Mouse (Mus musculus): ENCODE data around the gene Folr2. TPM values are rescaled to one million over a fixed set of nuclear protein-coding genes. Genes with fewer than 3 reads are reported as not detected.

Gene Folr2
- total and polyA plus RNA-seq, 2 experiments from 2014 or later: 2.3 to 2.6 TPM

- no peak for TF ChIP-seq CTCF (IDR thresholded peaks at IDR 0.05)
- no peaks in the 10 kb centered on the region for H3K36me3 ChIP-seq (ENCODE audit: insufficient read depth, low read length)
- H3K4me2 ChIP-seq (ENCODE audit: low read depth, low read length, poor library complexity, severe bottlenecking): no peak overlapping the region
- no peaks in the 10 kb centered on the region for H3K27me3 ChIP-seq (ENCODE audit: insufficient read depth, low read length)
- no peak overlapping the region for H3K9ac ChIP-seq (replicated peaks; ENCODE audit: low read length, poor library complexity, severe bottlenecking)
- ATAC-seq (ENCODE audit: low FRiP score) (no peak), DNase-seq (ENCODE audit: low spot score) (no peak)
- H3K9me3 ChIP-seq (ENCODE audit: low read length): no peaks in the 10 kb centered on the region
- 94% methylated on average over 4 of the region's 4 CpGs for WGBS
- H3K4me1 ChIP-seq (ENCODE audit: insufficient read depth, low read length): no peaks in the 10 kb centered on the region
- no peak overlapping the region for H3K27ac ChIP-seq (ENCODE audit: low read depth, low read length)
- no peak overlapping the region for H3K4me3 ChIP-seq (ENCODE audit: low read depth, low read length)
These were observed 27.2 kb upstream of the Folr2 start for GRCm38 (mm10) chr7:101884160-101884559.

- TF ChIP-seq CTCF (IDR thresholded peaks at IDR 0.05): no peak
- H3K4me2 ChIP-seq (ENCODE audit: low read depth, low read length, poor library complexity, severe bottlenecking): no peak overlapping the region
- no peak overlapping the region for H3K4me3 ChIP-seq (ENCODE audit: low read depth, low read length)
- no peak for ATAC-seq (ENCODE audit: low FRiP score)
- H3K27ac ChIP-seq (ENCODE audit: low read depth, low read length): no peak overlapping the region
- WGBS: 66% methylated on average over 9 of the region's 9 CpGs
- no peaks in the 10 kb centered on the region for H3K36me3 ChIP-seq (ENCODE audit: insufficient read depth, low read length)
- H3K9ac ChIP-seq (replicated peaks; ENCODE audit: low read length, poor library complexity, severe bottlenecking): no peak overlapping the region
- H3K4me1 ChIP-seq (ENCODE audit: insufficient read depth, low read length): no peaks in the 10 kb centered on the region
- no peaks in the 10 kb centered on the region for H3K27me3 ChIP-seq (ENCODE audit: insufficient read depth, low read length)
- no peaks in the 10 kb centered on the region for H3K9me3 ChIP-seq (ENCODE audit: low read length)
- DNase-seq (ENCODE audit: low spot score): no peak
These were observed 25.6 kb upstream of the Folr2 start for GRCm38 (mm10) chr7:101882413-101883154.

- Histone ChIP-seq H3K4me1 (ENCODE audit: insufficient read depth, low read length) (no peaks in the 10 kb centered on the region), H3K9me3 (ENCODE audit: low read length) (no peaks in the 10 kb centered on the region), H3K9ac (replicated peaks; ENCODE audit: low read length, poor library complexity, severe bottlenecking) (no peak overlapping the region), H3K27me3 (ENCODE audit: insufficient read depth, low read length) (no peaks in the 10 kb centered on the region), H3K36me3 (ENCODE audit: insufficient read depth, low read length) (no peaks in the 10 kb centered on the region), H3K4me3 (ENCODE audit: low read depth, low read length) (no peak overlapping the region), H3K4me2 (ENCODE audit: low read depth, low read length, poor library complexity, severe bottlenecking) (no peak overlapping the region), H3K27ac (ENCODE audit: low read depth, low read length) (no peak overlapping the region)
- TF ChIP-seq CTCF (IDR thresholded peaks at IDR 0.05): no peak
- ATAC-seq (ENCODE audit: low FRiP score) (no peak), DNase-seq (ENCODE audit: low spot score) (no peak)
- 82% methylated on average over 4 of the region's 4 CpGs for WGBS
These were observed 23.9 kb upstream of the Folr2 start for GRCm38 (mm10) chr7:101880855-101881254.

GRCm38 (mm10) chr7:101875978-101876377, 19.0 kb upstream of the Folr2 start:
- H3K9ac ChIP-seq (replicated peaks; ENCODE audit: low read length, poor library complexity, severe bottlenecking): no peak overlapping the region
- no peaks in the 10 kb centered on the region for H3K9me3 ChIP-seq (ENCODE audit: low read length)
- no peaks in the 10 kb centered on the region for H3K36me3 ChIP-seq (ENCODE audit: insufficient read depth, low read length)
- H3K27ac ChIP-seq (ENCODE audit: low read depth, low read length): no peak overlapping the region
- H3K27me3 ChIP-seq (ENCODE audit: insufficient read depth, low read length): no peaks in the 10 kb centered on the region
- no peak overlapping the region for H3K4me2 ChIP-seq (ENCODE audit: low read depth, low read length, poor library complexity, severe bottlenecking)
- no peak for TF ChIP-seq CTCF (IDR thresholded peaks at IDR 0.05)
- H3K4me1 ChIP-seq (ENCODE audit: insufficient read depth, low read length): no peaks in the 10 kb centered on the region
- WGBS: 100% methylated on average over 1 of the region's 1 CpGs
- DNase-seq (ENCODE audit: low spot score): no peak
- H3K4me3 ChIP-seq (ENCODE audit: low read depth, low read length): no peak overlapping the region
- no peak for ATAC-seq (ENCODE audit: low FRiP score)

- ATAC-seq (ENCODE audit: low FRiP score) (no peak), DNase-seq (ENCODE audit: low spot score) (no peak)
- Histone ChIP-seq H3K9me3 (ENCODE audit: low read length) (no peaks in the 10 kb centered on the region), H3K36me3 (ENCODE audit: insufficient read depth, low read length) (no peaks in the 10 kb centered on the region), H3K27ac (ENCODE audit: low read depth, low read length) (no peak overlapping the region), H3K27me3 (ENCODE audit: insufficient read depth, low read length) (no peaks in the 10 kb centered on the region), H3K4me3 (ENCODE audit: low read depth, low read length) (no peak overlapping the region), H3K4me1 (ENCODE audit: insufficient read depth, low read length) (no peaks in the 10 kb centered on the region), H3K4me2 (ENCODE audit: low read depth, low read length, poor library complexity, severe bottlenecking) (no peak overlapping the region), H3K9ac (replicated peaks; ENCODE audit: low read length, poor library complexity, severe bottlenecking) (no peak overlapping the region)
- TF ChIP-seq CTCF (IDR thresholded peaks at IDR 0.05): no peak
- 75% methylated on average over 3 of the region's 3 CpGs for WGBS
These were observed 14.3 kb upstream of the Folr2 start for GRCm38 (mm10) chr7:101871296-101871695.

- Histone ChIP-seq H3K27ac (ENCODE audit: low read depth, low read length) (no peak within 1 kb of the TSS), H3K27me3 (ENCODE audit: insufficient read depth, low read length) (no peaks in the 10 kb centered on the region), H3K9ac (replicated peaks; ENCODE audit: low read length, poor library complexity, severe bottlenecking) (no peak within 1 kb of the TSS), H3K4me3 (ENCODE audit: low read depth, low read length) (no peak within 1 kb of the TSS), H3K36me3 (ENCODE audit: insufficient read depth, low read length) (no peaks in the 10 kb centered on the region), H3K4me1 (ENCODE audit: insufficient read depth, low read length) (no peaks in the 10 kb centered on the region), H3K9me3 (ENCODE audit: low read length) (no peaks in the 10 kb centered on the region), H3K4me2 (ENCODE audit: low read depth, low read length, poor library complexity, severe bottlenecking) (no peak within 1 kb of the TSS)
- ATAC-seq (ENCODE audit: low FRiP score) (no peak), DNase-seq (ENCODE audit: low spot score) (no peak)
- TF ChIP-seq CTCF (IDR thresholded peaks at IDR 0.05): no peak
- 85% methylated on average over 2 of the region's 2 CpGs for WGBS
These were observed 13.6 kb upstream of the Folr2 start, which contains the start of gene Folr1 for GRCm38 (mm10) chr7:101870629-101871028. Gene Folr1 (minus strand): TSS chr7:101870788.
